Mouse (Mus musculus): ENCODE data around the gene Lrrc1.

- no peak for TF ChIP-seq CTCF (IDR thresholded peaks at IDR 0.05)
- TF ChIP-seq POLR2A (IDR thresholded peaks at IDR 0.05; ENCODE audit: insufficient read depth, low read depth, low read length): no peak
Measured at GRCm38 (mm10) chr9:77410524-77410923, 134.1 kb downstream of the Lrrc1 start.

Measured in heart, adult 2 months (tissue).